Mouse (Mus musculus): ENCODE measurements around the gene Trappc2l. TPM values are rescaled to one million over a fixed set of nuclear protein-coding genes. Genes with fewer than 3 reads are reported as not detected.
A peak's percentile ranks its signal among the peaks of the same experiment; 100 is the strongest.

Trappc2l gene
- polyA plus RNA-seq, 1 experiment from 2014 or later = 49.6 TPM

GRCm38 (mm10) chr8:122663106-122663505 is 51.7 kb downstream of the Trappc2l start:
- H3K4me3 ChIP-seq = no peak overlapping the region
- no peaks in the 10 kb centered on the region for H3K36me3 ChIP-seq
- WGBS = 67% methylated on average over 3 of the region's 3 CpGs
- ATAC-seq (ENCODE audit: low FRiP score, low read depth) = no peak
- H3K9ac ChIP-seq = no peak overlapping the region
- no peak overlapping the region for H3K4me2 ChIP-seq (replicated peaks)
- peaks cover 94% of the 10 kb centered on the region for H3K4me1 ChIP-seq
- no peak overlapping the region for H3K27ac ChIP-seq
- no peaks in the 10 kb centered on the region for H3K27me3 ChIP-seq
- no peaks in the 10 kb centered on the region for H3K9me3 ChIP-seq

- H3K9ac ChIP-seq = no peak overlapping the region
- ATAC-seq (ENCODE audit: low FRiP score, low read depth) = no peak
- no peak overlapping the region for H3K27ac ChIP-seq
- H3K4me3 ChIP-seq = no peak overlapping the region
- H3K4me2 ChIP-seq (replicated peaks) = no peak overlapping the region
- no peaks in the 10 kb centered on the region for H3K9me3 ChIP-seq
- no peaks in the 10 kb centered on the region for H3K36me3 ChIP-seq
- 34% methylated on average over 5 of the region's 5 CpGs for WGBS
- no peaks in the 10 kb centered on the region for H3K27me3 ChIP-seq
- H3K4me1 ChIP-seq = peaks cover 89% of the 10 kb centered on the region
Observed at GRCm38 (mm10) chr8:122663670-122664069, 52.2 kb downstream of the Trappc2l start.

- Histone ChIP-seq H3K27ac (peak overlapping the region; percentile 83), H3K36me3 (no peaks in the 10 kb centered on the region), H3K9me3 (no peaks in the 10 kb centered on the region), H3K4me3 (no peak overlapping the region), H3K9ac (no peak overlapping the region), H3K4me1 (peaks cover 84% of the 10 kb centered on the region), H3K27me3 (peaks cover 5% of the 10 kb centered on the region; the same call in 1 of the 2 replicates), H3K4me2 (replicated peaks) (peak overlapping the region; percentile 49)
- ATAC-seq (ENCODE audit: low FRiP score, low read depth) = peak; percentile 49; the same call in 1 of the 2 replicates
- WGBS = 9% methylated on average over 8 of the region's 8 CpGs
Observed at GRCm38 (mm10) chr8:122665221-122665620, 53.8 kb downstream of the Trappc2l start.

- peak; percentile 39; the same call in 1 of the 2 replicates for ATAC-seq (ENCODE audit: low FRiP score, low read depth)
- Histone ChIP-seq H3K27me3 (peaks cover 5% of the 10 kb centered on the region; the same call in 1 of the 2 replicates), H3K4me2 (replicated peaks) (peak overlapping the region; percentile 49), H3K9ac (no peak overlapping the region), H3K27ac (peak overlapping the region; percentile 83), H3K36me3 (no peaks in the 10 kb centered on the region), H3K4me1 (peaks cover 82% of the 10 kb centered on the region), H3K9me3 (no peaks in the 10 kb centered on the region), H3K4me3 (no peak overlapping the region)
- WGBS = 45% methylated on average over 12 of the region's 14 CpGs
Observed at GRCm38 (mm10) chr8:122665667-122666316, 54.4 kb downstream of the Trappc2l start.

Small RNAs within 50 kb of the gene (microRNA-seq; reads per million reads assigned to microRNA genes)
- not detected for gene Mir6396

Other genes with a start within 250 kb of the Trappc2l start
- gene Zc3h18, start 235.0 kb upstream of the Trappc2l start, polyA plus RNA-seq (2015; fragmentation: Nextera tagmentation; extraction: Ambion mirVana) = 59.2 and 59.9 TPM in 2 replicates
- gene Il17c, start 189.6 kb upstream of the Trappc2l start, polyA plus RNA-seq (2015; fragmentation: Nextera tagmentation; extraction: Ambion mirVana) = not detected in 2 replicates
- gene Cyba, start 178.7 kb upstream of the Trappc2l start, polyA plus RNA-seq (2015; fragmentation: Nextera tagmentation; extraction: Ambion mirVana) = 139 and 144 TPM in 2 replicates
- gene Mvd, start 168.2 kb upstream of the Trappc2l start, polyA plus RNA-seq (2015; fragmentation: Nextera tagmentation; extraction: Ambion mirVana) = 37.1 and 39.7 TPM in 2 replicates
- 0.83 and 0.97 TPM in 2 replicates for gene Snai3, start 150.9 kb upstream of the Trappc2l start, polyA plus RNA-seq (2015; fragmentation: Nextera tagmentation; extraction: Ambion mirVana)
- gene Rnf166, start 135.6 kb upstream of the Trappc2l start, polyA plus RNA-seq (2015; fragmentation: Nextera tagmentation; extraction: Ambion mirVana) = 51.2 and 52.6 TPM in 2 replicates
- 56.7 and 59.4 TPM in 2 replicates for gene Ctu2, start 135.5 kb upstream of the Trappc2l start, polyA plus RNA-seq (2015; fragmentation: Nextera tagmentation; extraction: Ambion mirVana)
- gene Piezo1, start 60.3 kb upstream of the Trappc2l start, polyA plus RNA-seq (2015; fragmentation: Nextera tagmentation; extraction: Ambion mirVana) = 14.0 and 14.7 TPM in 2 replicates
- gene Cdt1, start 43.6 kb upstream of the Trappc2l start, polyA plus RNA-seq (2015; fragmentation: Nextera tagmentation; extraction: Ambion mirVana) = 39.3 and 40.2 TPM in 2 replicates
- gene Aprt, start 34.7 kb upstream of the Trappc2l start, polyA plus RNA-seq (2015; fragmentation: Nextera tagmentation; extraction: Ambion mirVana) = 335 and 351 TPM in 2 replicates
- gene Galns, start 177 bp upstream of the Trappc2l start, polyA plus RNA-seq (2015; fragmentation: Nextera tagmentation; extraction: Ambion mirVana) = 9.0 and 9.7 TPM in 2 replicates
- not detected in 2 replicates for gene Pabpn1l, start 11.1 kb downstream of the Trappc2l start, polyA plus RNA-seq (2015; fragmentation: Nextera tagmentation; extraction: Ambion mirVana)
- gene Cbfa2t3, start 87.5 kb downstream of the Trappc2l start, polyA plus RNA-seq (2015; fragmentation: Nextera tagmentation; extraction: Ambion mirVana) = 4.3 and 4.8 TPM in 2 replicates
- 18.2 and 19.8 TPM in 2 replicates for gene Acsf3, start 163.8 kb downstream of the Trappc2l start, polyA plus RNA-seq (2015; fragmentation: Nextera tagmentation; extraction: Ambion mirVana)
- 27.2 and 28.6 TPM in 2 replicates for gene Cdh15, start 236.3 kb downstream of the Trappc2l start, polyA plus RNA-seq (2015; fragmentation: Nextera tagmentation; extraction: Ambion mirVana)